Mouse (Mus musculus) R1 (cell line): ENCODE results near the gene Spata33.
A peak's percentile ranks its signal among the peaks of the same experiment; 100 is the strongest.
"Not testable (repeated sequence)": the region's sequence is repeated elsewhere in the genome, so short reads cannot be mapped to it uniquely, and the experiment has no call there.

Source experiments
- DNase-seq: peaks from one replicate; pipeline ENCODE4 v3.0.0-alpha.2; 2018; ENCODE audit warnings: low read depth, low spot score

The Spata33 gene

DNA sequence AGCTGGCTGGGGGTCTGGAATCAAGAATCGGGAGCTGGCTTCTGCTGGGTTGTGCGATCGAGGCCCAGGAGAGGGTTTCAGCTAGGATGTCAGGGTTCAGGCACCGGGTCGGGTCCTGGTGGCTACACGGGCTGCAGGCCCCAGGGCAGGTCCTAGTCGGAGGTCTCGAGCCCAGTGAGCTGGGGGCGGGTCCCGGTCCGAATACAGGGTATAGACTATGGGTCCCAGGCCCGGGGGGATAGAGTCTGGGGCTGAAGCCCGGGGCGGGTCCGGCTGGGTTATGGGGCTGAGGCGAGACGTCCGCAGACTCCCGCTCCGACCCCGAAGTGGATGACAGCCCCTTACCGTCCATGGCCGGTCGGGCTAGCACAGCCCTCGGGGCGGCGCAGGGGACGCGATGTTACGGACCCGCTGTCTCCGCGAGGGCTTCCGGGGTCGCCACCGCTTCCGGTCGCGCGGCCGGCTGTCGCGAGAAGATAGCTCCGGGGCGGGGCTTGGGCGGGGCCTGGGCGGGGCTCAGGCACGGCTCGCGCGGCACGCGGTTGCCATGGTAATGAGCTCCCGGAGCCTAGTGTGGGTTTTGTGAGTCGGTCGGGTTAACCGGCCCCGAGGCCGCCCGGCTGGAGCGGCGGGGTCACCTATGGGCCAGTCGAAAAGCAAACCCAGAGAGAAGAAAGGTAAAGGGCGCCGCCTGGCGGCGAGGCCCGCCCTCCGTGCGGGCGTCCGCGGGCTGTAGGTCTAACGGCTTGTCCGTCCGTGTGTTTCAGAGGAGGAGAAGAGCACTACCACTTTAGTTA is at the start of gene Spata33, which contains the start of gene Chmp1a:
Gene Spata33, plus strand, starts transcription at position 512 of the 797 bp plus-strand sequence.
Gene Chmp1a, minus strand, starts transcription at position 443 of the 797 bp plus-strand sequence.
- DNase-seq: peak; percentile 95

DNA sequence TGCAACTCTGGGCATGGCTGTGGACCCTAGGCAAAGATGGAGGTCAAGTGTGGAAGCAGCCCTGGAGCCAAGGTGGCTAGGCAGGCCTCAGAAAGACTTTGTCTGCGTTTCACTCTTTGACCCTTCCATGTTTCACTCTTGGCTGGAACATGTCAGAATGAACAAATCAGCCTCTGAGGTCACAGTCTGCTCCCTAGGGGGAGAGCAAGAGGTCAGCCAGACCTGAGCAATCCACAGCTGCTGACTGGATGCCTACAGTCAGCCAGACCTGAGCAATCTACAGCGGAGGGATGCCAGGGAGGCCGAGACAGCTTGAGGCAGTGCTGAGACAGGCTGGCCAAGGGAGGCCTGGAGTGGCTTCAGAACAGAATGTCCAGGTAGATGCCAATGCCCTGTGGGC is 31.2 kb upstream of the Spata33 start:
- DNase-seq: no peak

DNA sequence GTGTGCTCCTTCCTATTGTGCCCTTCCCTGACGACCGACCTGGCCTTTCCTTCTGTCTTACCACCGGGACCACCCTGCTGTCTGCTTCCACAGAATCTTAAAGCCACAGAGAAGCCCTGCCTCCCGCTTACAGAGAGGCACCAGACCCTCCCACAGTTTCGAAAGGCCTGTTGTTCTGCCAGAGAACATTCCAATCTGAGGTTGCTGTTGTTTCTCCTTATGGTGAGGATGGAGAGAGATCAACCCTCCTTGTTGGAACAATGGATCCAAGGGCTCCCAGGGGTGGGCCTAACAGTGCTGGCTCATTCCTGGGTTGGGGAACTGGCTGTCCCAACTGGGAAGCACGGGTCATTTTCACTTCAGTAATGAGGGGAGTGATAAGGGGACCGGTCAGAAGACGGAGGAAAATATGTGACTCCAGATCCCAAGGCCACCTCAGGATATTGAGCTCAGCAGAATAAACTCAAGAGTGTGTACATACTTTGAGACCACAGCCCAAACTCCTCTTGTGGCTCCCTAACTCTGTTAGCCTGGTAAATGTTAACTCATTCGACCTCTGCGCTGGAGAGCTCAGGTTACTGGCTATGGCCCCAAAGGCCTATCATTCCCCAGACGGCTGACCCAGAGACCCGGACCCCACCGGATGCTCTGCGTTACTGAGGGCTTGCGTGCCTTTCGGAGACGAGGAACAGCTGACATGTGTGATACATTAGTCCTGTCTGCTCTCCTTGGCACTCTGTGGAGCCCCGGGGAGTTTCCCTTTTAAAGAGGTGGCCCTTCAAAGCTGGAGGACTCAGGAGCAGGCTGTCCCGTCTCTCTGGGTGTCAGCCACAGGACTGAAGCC is 26.8 kb upstream of the Spata33 start, which contains the start of gene Dpep1:
Gene Dpep1, plus strand, starts transcription at position 677 of the 844 bp plus-strand sequence.
- DNase-seq: no peak

DNA sequence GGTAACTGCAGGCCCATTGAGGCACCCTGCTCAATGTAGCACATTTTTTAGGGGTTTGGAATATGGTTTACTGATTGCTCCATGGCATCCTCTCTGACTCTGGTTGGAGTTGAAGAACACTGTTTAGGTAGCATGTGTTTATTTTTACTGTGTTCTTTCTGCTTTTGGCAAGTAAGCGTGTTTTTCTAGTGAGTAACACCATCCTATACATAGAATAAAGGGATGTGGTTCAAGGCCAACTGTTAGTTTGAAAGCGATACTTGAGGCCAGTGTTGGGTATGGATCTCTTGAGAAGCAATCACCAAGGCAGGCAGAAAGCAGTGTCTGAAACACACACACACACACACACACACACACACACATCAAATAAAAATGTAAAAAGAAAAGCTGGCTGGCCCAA is 24.6 kb upstream of the Spata33 start:
- no peak for DNase-seq

DNA sequence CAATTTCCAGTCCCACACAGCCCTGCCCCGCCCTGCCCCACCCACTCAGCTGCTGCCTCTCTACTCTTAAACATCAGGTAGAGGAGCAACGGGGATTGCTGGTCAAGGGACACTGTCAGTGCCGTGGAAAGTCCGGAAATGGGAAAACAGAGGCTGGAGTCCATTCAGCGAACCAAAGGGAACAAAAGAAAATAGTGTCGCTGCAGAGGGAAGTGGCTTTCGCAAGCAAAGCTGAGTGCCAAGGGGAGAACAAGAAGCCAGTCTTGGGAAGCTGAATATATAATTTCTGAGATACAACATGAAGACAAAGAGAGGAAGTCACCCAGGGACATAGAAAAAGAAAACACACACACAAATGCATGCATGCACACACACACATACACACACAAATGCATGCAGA is 23.8 kb upstream of the Spata33 start:
- no peak for DNase-seq

DNA sequence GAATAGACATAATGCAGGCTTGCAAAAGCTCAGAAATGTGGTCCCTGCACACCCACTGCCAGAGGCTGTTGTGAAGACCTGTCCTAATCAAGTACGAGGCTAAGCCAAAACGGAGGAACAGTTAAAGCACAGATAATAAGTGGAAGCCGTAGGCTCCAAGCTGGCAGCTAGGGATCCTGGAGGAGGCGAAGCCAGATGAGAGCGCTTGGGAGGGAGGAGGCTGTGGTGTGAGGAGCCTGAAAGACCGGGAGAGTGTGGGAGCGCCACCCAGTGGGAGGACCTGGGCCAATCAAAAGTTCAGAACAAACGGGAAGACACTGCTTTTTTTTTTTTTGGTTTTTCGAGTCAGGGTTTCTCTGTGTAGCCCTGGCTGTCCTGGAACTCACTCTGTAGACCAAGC is 22.0 kb upstream of the Spata33 start:
- DNase-seq: peak; percentile 87

DNA sequence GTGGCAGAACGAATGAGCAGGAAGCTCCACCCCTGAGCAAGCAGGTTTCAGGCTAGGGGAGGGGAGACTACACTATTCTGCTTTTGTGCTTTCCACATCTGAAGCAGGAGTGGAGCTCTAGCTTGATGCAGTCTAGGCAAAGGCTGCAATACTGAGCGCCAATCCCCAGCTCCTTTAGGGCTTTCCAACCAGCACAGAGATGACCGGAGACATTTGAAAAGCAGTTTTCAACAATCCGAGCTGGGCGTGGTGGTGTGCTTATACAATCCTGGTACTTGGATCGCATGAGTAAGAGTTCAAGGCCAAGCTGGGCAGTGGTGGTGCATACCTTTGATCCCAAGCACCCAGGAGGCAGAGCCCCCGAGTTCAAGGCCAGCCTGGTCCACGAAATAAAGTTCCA is 20.7 kb upstream of the Spata33 start:
- DNase-seq: peak; percentile 57

DNA sequence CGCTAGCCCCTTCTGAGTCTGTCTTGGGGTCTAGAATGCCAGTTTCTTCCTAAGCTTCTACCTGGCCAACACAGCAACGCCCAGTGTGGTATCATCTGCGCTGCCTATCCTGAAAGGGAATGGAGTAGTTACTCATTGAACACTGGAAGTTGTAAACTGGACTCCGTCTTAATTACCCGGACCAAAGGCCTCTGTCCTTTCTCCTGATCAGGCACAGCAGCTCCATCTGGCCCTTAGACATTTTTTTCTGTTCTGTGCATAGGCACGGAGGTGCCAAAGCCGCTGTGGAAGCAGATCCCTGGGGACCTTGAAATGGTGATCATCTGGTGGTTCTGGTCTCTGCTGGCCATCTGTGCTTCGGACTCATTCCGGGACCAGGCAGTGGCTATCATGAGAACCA is 18.9 kb upstream of the Spata33 start:
- no peak for DNase-seq

DNA sequence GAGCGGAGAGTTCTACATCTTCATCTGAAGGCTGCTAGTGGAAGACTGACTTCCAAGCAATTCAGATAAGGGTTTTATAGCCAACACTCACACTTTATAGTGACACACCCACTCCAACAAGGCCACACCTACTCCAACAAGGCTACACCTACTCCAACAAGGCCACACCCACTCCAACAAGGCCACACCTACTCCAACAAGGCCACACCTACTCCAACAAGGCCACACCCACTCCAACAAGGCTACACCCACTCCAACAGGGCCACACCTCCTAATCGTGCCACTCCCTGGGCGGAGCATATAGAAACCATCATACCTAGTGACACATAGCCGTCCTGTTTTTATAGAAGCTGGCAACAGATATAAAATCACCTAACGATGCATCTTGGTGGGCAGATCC is 15.6 kb upstream of the Spata33 start:
- DNase-seq: peak; percentile 78

DNA sequence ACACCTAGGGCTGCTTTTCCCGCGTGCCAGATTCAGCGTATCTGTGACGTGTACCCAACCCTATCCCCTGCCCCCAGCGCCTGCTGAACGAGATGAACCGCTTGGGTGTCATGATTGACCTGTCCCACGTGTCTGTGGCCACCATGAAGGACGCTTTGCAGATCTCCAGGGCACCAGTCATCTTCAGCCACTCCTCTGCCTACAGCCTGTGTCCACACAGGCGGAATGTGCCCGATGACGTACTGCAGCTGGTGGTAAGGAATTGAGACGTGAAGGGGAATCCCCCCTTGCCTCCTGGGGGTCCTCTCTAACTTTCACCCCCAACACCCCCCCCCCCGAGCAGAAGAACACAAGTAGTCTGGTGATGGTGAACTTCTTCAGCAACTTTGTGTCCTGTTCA is 12.8 kb upstream of the Spata33 start:
- no peak for DNase-seq

DNA sequence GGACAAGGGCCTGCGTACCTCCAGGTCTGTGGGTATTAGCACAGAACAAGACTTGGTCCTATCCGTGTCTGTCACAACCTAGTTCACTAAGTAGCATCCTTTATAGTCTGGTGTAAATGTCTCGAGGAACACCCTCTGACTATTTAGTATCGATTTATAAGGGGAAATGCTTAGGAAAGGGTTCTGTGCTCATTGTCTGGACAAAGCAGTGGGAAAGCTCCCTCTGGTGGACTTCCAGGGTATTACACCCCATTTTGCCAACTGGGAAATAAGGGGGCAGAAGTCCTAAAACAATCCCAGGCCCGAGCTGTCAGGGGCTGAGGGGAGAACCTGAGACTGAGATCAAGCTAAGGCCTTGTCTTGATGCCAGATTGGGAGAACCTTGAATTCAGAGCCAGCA is 10.3 kb upstream of the Spata33 start:
- peak; percentile 86 for DNase-seq

DNA sequence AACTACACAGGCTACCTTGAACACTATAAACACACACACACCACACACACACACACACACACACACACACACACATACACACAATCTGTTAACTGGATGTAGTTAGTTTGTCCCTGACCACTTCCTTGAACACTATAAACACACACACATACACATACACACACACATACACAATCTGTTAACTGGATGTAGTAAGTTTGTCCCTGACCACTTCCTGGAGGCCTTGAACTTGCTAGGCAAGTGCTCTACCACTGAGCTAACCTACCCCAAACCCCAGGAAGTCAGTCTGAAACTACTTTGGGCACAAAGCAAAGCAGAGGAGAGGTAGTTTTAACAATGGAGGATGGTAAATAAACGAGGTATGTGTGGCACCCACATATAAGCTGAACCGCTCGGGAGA is 9.1 kb upstream of the Spata33 start:
- DNase-seq: no peak

DNA sequence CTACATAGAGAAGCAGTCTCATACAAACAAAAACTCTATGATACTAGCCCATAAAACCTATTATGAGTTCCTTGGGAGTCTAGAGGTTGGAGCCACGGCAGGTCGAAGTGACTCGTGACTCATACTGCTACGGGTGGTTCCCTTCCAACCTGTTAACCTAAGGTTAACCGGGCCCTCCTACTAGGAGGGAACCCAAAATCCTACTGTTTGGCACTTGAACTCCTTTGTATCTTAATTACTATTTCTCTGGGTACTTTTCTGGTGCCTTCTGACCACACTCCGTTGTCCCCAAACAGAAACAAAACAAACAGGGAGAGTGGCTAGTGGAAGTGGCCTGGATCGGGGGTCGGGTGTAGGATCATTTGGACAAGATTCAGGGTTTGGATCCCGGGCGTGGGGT is 756 bp upstream of the Spata33 start:
- DNase-seq: no peak

DNA sequence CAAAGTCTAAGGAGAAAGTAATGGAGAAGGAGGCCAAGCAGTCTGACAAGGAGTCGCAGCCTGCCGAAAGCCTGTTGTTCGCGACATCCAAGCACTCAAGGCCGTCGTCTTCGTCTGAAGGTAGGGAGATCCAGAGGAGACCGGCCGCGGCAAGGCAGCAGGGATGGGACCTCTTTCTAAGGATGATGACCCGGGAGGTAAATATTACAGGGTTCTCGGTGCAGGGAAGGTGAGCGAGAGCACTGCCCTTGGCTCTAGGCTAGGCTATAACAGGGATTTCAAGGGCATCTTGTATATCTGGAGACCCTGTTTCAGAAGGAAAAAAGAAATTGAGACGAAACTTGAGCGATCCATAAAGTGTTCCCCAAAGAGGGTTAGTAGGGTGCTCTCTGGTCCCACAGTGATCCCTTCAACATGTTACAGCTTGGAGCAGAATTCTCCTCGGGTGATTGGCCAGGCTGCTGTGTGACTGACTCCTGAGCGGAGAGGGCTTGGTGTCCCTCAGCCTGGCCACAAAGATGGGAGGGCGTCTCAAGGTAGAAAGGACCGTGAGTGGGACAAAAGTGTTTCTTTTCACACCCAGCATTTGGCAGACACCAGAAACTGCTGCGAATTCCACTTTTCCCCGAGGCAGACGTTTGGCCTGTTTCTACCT is 613 bp downstream of the Spata33 start:
- DNase-seq: no peak

DNA sequence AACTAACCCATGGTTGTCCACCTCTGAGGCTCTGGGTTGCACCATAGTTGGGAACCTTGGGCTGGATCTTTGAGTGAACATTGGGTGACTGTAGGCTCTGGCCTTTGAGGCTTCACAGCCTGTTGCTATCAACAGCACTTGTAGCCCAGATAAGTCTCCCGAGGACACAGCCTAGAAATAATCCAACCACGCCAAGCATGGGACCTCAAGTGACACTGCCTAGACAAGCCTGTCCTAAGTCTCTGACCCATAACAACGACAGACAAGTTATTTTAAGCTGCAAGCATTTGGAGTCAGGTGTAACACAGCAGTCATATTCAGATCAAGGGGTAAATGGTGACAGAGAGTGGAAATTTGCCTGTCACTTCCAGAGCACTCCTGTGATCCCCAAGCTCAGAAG is 2.8 kb downstream of the Spata33 start:
- no peak for DNase-seq

DNA sequence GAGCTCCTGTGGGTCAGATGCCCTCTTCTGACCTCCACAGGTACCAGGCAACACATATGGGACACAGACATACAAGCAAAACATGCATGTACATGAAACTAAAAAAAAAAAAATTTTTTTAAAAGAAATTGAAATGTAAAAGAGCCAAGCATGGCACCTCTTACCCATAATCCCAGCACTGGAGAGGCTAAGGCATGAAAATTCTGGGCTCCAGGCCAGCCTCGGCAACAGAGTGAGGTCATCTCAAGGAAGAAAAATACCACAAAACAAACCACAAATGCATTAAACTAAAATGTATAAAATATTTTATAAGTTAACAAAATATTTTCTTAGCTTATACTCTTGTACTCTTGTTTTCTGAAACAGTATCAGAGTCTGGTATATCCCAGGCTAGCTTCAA is 8.3 kb downstream of the Spata33 start:
- DNase-seq: no peak

DNA sequence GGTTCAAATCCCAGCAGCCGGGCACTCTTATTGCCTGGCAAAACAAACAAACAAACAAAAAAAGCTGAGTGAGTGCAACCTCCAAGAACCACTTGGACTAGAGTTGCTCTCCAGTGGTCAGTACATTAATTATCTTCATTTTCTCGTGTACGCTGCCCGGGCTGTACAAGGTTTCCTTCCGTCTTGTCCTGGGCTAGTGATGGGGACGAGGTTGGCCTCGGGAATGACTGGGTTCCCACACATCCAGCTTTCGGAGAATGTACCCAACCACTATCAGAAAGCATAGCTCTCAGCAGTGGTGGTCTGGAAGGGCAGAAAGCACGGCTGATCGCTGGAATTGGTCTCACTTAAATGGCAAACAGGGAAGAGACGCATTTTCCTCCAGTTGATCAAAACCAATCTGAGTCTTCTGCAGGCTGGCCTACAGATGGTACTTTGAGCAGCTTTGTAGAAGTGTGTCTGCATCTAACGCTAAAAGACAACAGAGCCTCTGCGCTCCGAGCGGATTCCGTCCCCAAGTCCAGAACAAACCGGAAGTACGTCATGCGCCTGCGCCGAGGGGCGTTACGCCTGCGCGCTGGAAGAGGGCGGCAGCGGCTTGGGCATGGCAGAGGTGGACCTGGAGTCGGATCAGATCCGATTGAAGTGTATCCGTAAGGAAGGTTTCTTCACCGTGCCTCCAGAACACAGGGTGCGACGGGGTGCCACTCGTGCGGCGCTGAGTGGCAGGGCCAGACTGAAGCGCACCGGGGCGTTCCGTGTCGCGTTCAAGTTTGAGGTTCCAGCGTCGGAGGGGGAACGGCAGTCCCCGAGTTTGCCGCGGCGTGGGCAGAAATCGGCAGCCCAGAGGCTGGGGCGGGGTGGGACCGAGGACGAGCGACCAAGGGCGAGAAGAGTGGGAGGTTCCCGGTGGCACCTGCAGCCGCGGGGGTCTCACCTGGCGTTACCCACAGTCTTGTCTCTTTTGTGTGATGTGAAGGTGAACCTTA is 11.9 kb downstream of the Spata33 start, which contains the start of gene Cdk10:
Gene Cdk10, plus strand, starts transcription at position 565 of the 989 bp plus-strand sequence.
- peak; percentile 94 for DNase-seq

DNA sequence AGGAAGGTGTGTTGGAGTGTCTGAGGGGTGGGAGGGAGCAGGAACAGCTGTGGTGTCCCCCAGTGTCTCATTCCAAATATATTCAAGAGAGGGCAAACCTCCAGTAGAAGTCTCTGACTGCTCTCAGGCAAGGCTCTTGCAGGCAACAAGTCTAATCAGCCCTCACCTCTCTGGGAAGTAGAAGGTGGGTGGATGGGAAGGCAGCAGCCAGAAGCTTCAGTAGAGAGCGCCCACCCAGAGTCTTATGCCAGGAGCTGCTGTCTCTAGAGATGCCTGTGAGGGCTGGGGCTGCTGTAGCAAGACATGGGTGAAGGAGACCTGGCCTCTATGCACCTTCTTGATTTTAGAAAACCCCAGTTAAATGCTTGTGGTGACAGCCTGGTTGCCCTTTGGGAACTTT is 15.8 kb downstream of the Spata33 start:
- no peak for DNase-seq

DNA sequence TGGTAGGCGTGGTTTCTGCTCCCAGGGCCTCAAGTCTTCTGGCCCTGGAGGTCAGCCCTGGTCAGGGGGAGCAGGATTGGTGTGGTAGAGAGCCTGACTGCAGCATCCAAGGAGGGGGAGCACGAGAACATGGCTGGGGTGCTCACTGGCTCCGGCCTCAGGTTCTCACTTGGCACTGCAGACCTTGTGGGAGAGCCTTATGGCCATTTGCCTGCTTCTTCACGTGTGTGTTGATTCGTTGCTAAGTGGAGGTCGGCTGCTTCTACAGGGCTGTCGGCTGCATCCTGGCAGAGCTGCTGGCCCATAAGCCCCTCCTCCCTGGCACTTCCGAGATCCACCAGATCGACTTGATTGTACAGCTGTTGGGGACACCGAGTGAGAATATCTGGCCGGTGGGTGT is 17.7 kb downstream of the Spata33 start:
- DNase-seq: not testable (repeated sequence)

DNA sequence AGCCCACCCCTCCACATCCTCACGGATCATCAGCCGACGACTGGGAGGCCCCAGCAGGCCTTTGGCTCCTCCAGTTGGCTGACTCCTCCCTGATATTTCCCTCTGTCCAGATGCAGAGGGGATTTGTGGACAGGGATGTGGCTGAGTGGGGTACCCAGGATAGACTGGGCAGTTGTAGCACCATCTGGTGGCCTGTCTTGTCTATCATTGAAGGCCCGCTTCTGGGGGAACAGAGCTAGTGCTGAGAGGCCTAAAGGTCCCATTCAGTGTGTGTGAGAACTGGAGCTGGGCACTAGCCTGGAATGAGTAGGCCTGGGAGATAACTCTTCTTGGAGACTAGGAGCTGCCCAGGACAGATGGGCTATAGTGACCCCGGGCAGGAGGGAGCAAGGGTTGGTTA is 19.1 kb downstream of the Spata33 start:
- DNase-seq: no peak

DNA sequence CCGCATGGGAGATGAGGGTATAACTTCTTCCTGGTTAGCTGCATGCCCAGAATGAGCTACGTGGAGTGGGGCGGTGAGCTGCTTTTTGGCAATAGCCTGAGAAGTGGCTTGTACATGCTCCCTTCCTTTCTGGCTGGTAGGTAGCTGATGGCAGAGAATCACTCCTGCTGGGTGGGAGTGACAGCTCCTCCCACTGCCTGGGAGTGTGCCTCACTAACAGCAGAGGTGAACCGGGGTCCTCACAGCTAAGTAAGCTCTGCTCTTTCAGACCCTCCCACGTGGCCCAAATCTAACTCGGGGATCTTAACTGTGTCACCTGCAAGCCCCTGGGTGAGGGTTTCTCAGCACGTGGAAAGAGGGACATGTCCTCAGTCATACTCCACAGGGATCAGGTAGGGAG is 19.9 kb downstream of the Spata33 start:
- DNase-seq: no peak
